Mouse (Mus musculus) heart, adult 2 months (tissue): ENCODE data around the gene Pkp4. TPM values are rescaled to one million over a fixed set of nuclear protein-coding genes. Genes with fewer than 3 reads are reported as not detected.
"Not testable (repeated sequence)": the region's sequence is repeated elsewhere in the genome, so short reads cannot be mapped to it uniquely, and the experiment has no call there.

Source experiments
- DNase-seq, 2 experiments: peaks; one replicate each; pipeline ENCODE4 v3.0.0; 2021
- H3K27ac ChIP-seq: fragments of 200-600 bp; 2 replicates; pipeline ENCODE4 v1.8.1; 2022
- H3K27me3 ChIP-seq: fragments of 200-500 bp; 2 replicates; pipeline ENCODE4 v1.6.1; 2012; ENCODE audit warnings: mild to moderate bottlenecking, low read length, inconsistent platforms, mixed read lengths; ENCODE audit not compliant: control insufficient read depth, insufficient read depth
- H3K36me3 ChIP-seq: fragments of 200-500 bp; 2 replicates; pipeline ENCODE4 v1.6.1; 2012; ENCODE audit warnings: low read length, inconsistent platforms; ENCODE audit not compliant: control insufficient read depth, insufficient read depth
- H3K4me1 ChIP-seq: fragments of 200-500 bp; 2 replicates; pipeline ENCODE4 v1.6.1; 2011; ENCODE audit warnings: low read length; ENCODE audit not compliant: control insufficient read depth, insufficient read depth
- H3K4me3 ChIP-seq: fragments of 200-600 bp; 2 replicates; pipeline ENCODE4 v1.8.1; 2022
- H3K79me2 ChIP-seq: fragments of 200-500 bp; replicated peaks from 2 replicates; pipeline ENCODE4 v1.6.1; 2012; ENCODE audit warnings: mild to moderate bottlenecking, inconsistent platforms, low read length, moderate library complexity, mixed read lengths; ENCODE audit not compliant: control insufficient read depth, insufficient read depth
- H3K9ac ChIP-seq: fragments of 200-500 bp; 2 replicates; pipeline ENCODE4 v1.6.1; 2012; ENCODE audit warnings: low read depth, mild to moderate bottlenecking, control low read depth, inconsistent platforms, low read length, mixed read lengths
- CTCF ChIP-seq: fragments of 200-600 bp; IDR thresholded peaks from 2 replicates; pipeline ENCODE4 v1.8.1; 2022; ENCODE audit warnings: antibody characterized with exemption, mild to moderate bottlenecking, moderate library complexity
- EP300 ChIP-seq: fragments of 200-500 bp; IDR thresholded peaks from 2 replicates; pipeline ENCODE4 v1.6.1; 2011; ENCODE audit warnings: low read depth, low read length, control low read depth; ENCODE audit not compliant: insufficient read depth
- POLR2A ChIP-seq: fragments of 200-500 bp; IDR thresholded peaks from 2 replicates; pipeline ENCODE4 v1.6.1; 2011; ENCODE audit warnings: mild to moderate bottlenecking, low read depth, low read length, control low read depth; ENCODE audit not compliant: insufficient read depth
- WGBS: fragments of 180-500 bp; shearing (Covaris S2); methylation state at CpG from one replicate; pipeline ENCODE4 v1.1.7; 2018; 5-methylcytosine and 5-hydroxymethylcytosine counted together
- intact Hi-C: fragments of 180-260 bp; cut with DNase I; formaldehyde crosslinking; loops from one replicate; pipeline ENCODE4 v1.15.1; 2025
- polyA plus RNA-seq: library from polyadenylated mRNA; depleted of rRNA; stranded (reverse); fragments of >200 nt; gene quantifications from 2 replicates; pipeline ENCODE4 v1.2.3, GENCODE M21; 2012
- total RNA-seq, 2 experiments: library from RNA; stranded (reverse); gene quantifications; 2 replicates each; pipeline ENCODE4 v1.2.3; 2021

Gene Pkp4
- total and polyA plus RNA-seq, 3 experiments: 61.5 to 174 (median 152) TPM

- H3K9ac ChIP-seq: no peak overlapping the region
- TF ChIP-seq EP300 (no peak), CTCF (no peak), POLR2A (no peak)
- H3K4me3 ChIP-seq: no peak overlapping the region
- H3K36me3 ChIP-seq: no peaks in the 10 kb centered on the region
- H3K4me1 ChIP-seq: peaks cover 1% of the 10 kb centered on the region
- no peak overlapping the region for H3K27ac ChIP-seq
- H3K79me2 ChIP-seq: no peaks in the 10 kb centered on the region
- no peaks in the 10 kb centered on the region for H3K27me3 ChIP-seq
- DNase-seq: no peak
- intact Hi-C loops: no loop called here
- WGBS: 72% methylated on average over 9 of the region's 9 CpGs
Measured at GRCm38 (mm10) chr2:59359760-59360342, 199.2 kb downstream of the Pkp4 start.

GRCm38 (mm10) chr2:59361350-59361780 is 200.7 kb downstream of the Pkp4 start:
- Histone ChIP-seq H3K4me1 (peaks cover 1% of the 10 kb centered on the region), H3K4me3 (no peak overlapping the region), H3K36me3 (no peaks in the 10 kb centered on the region), H3K27me3 (no peaks in the 10 kb centered on the region), H3K79me2 (no peaks in the 10 kb centered on the region), H3K27ac (no peak overlapping the region), H3K9ac (no peak overlapping the region)
- TF ChIP-seq EP300: no peak
- TF ChIP-seq POLR2A: no peak
- TF ChIP-seq CTCF: no peak
- intact Hi-C loops: no loop called here
- no peak for DNase-seq
- WGBS: 53% methylated on average over 4 of the region's 4 CpGs

GRCm38 (mm10) chr2:59364156-59364842 is 203.6 kb downstream of the Pkp4 start:
- Histone ChIP-seq H3K27me3 (no peaks in the 10 kb centered on the region), H3K36me3 (no peaks in the 10 kb centered on the region), H3K9ac (no peak overlapping the region), H3K79me2 (no peaks in the 10 kb centered on the region), H3K4me1 (peaks cover 1% of the 10 kb centered on the region), H3K27ac (no peak overlapping the region), H3K4me3 (no peak overlapping the region)
- 62% methylated on average over 3 of the region's 3 CpGs for WGBS
- no peak for TF ChIP-seq CTCF
- TF ChIP-seq EP300: no peak
- no peak for TF ChIP-seq POLR2A
- DNase-seq: no peak
- intact Hi-C loops: no loop called here

GRCm38 (mm10) chr2:59367191-59367590 is 206.5 kb downstream of the Pkp4 start:
- 95% methylated on average over 4 of the region's 4 CpGs for WGBS
- TF ChIP-seq POLR2A (no peak), CTCF (no peak), EP300 (no peak)
- no peak for DNase-seq

GRCm38 (mm10) chr2:59373113-59373512 is 212.5 kb downstream of the Pkp4 start:
- WGBS: 95% methylated on average over 2 of the region's 2 CpGs
- H3K9ac ChIP-seq: no peak overlapping the region
- DNase-seq: no peak
- intact Hi-C loops: no loop called here
- H3K4me3 ChIP-seq: no peak overlapping the region
- no peaks in the 10 kb centered on the region for H3K4me1 ChIP-seq
- TF ChIP-seq EP300 (no peak), CTCF (no peak), POLR2A (no peak)
- H3K27ac ChIP-seq: no peak overlapping the region
- H3K27me3 ChIP-seq: no peaks in the 10 kb centered on the region
- no peaks in the 10 kb centered on the region for H3K79me2 ChIP-seq
- H3K36me3 ChIP-seq: no peaks in the 10 kb centered on the region

More at GRCm38 (mm10) chr2:59367191-59367590, 206.5 kb downstream of the Pkp4 start:
- Histone ChIP-seq H3K27ac (no peak overlapping the region), H3K4me1 (no peaks in the 10 kb centered on the region), H3K79me2 (no peaks in the 10 kb centered on the region), H3K9ac (no peak overlapping the region), H3K4me3 (no peak overlapping the region), H3K27me3 (no peaks in the 10 kb centered on the region), H3K36me3 (no peaks in the 10 kb centered on the region)
- intact Hi-C loops: no loop called here

- no peak overlapping the region for H3K4me3 ChIP-seq
- intact Hi-C loops: no loop called here
- H3K4me1 ChIP-seq: no peaks in the 10 kb centered on the region
- no peak overlapping the region for H3K27ac ChIP-seq
- no peak overlapping the region for H3K9ac ChIP-seq
- 97% methylated on average over 9 of the region's 9 CpGs for WGBS
- no peak for DNase-seq
- H3K27me3 ChIP-seq: no peaks in the 10 kb centered on the region
- TF ChIP-seq EP300 (no peak), CTCF (no peak), POLR2A (no peak)
- H3K79me2 ChIP-seq: no peaks in the 10 kb centered on the region
- no peaks in the 10 kb centered on the region for H3K36me3 ChIP-seq
Measured at GRCm38 (mm10) chr2:59378096-59378495, 217.4 kb downstream of the Pkp4 start.

- H3K4me1 ChIP-seq, H3K9ac ChIP-seq, H3K27me3 ChIP-seq, DNase-seq, H3K79me2 ChIP-seq, H3K27ac ChIP-seq, intact Hi-C loops, H3K36me3 ChIP-seq, H3K4me3 ChIP-seq: not testable (repeated sequence)
- WGBS: 97% methylated on average over 17 of the region's 17 CpGs
Measured at GRCm38 (mm10) chr2:59378861-59379260, 218.2 kb downstream of the Pkp4 start.
